ENCODE assay signal across 22 mouse cellular contexts in the genomic region with DNA sequence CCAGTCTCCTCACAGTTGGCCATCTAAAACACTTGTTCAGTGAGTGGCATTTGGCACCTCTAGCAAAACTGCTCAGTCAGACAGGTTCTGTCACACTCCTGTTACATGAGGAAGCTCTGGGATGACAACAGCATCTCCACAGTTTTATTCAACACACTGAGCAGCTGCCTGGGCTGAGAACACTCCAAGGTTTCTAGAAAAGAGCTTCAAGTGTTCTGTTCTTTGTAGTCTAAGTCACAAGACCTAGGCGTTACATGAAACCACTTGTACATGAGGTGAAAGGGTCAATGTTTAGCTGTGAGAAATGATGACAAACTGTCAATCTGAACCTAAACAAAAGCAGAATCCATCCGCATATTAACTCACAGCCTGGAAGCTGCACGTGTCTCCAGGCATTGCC.
DNase-seq lines count a peak whose midpoint lies in the region; ATAC-seq and TF ChIP-seq lines count a peak whose summit lies in the region.
"Had no signal": no experiment of that assay in that cellular context is flagged by ENCODE, and none has a peak within 500 bp of the region (broad histone marks: within the 10 kb centered on the region; RNA-seq: fewer than 3 reads in every experiment).

No protein-coding gene starts in this region.

- no peak overlapping the region for H3K4me3 ChIP-seq in hindbrain, postnatal 0 days (ENCODE audit: low read length)
- no peak overlapping the region for H3K4me3 ChIP-seq in hindbrain, embryonic 16.5 days (ENCODE audit: low read length)
- H3K4me3 ChIP-seq in lung, postnatal 0 days (ENCODE audit: low read depth, low read length) = no peak overlapping the region
- H3K4me3 ChIP-seq: embryonic facial prominence, embryonic 13.5 days; embryonic facial prominence, embryonic 15.5 days; erythroblast, embryonic 14.5 days; forebrain, embryonic 10.5 days; forebrain, embryonic 12.5 days had no signal

- no peaks in the 10 kb centered on the region for H3K9me3 ChIP-seq in hindbrain, postnatal 0 days (ENCODE audit: low read length)
- H3K9me3 ChIP-seq in hindbrain, embryonic 16.5 days (ENCODE audit: control insufficient read depth, low read length) = no peaks in the 10 kb centered on the region
- no peaks in the 10 kb centered on the region for H3K9me3 ChIP-seq in lung, postnatal 0 days (ENCODE audit: low read length)
- H3K9me3 ChIP-seq: embryonic facial prominence, embryonic 13.5 days; embryonic facial prominence, embryonic 15.5 days; forebrain, embryonic 10.5 days; forebrain, embryonic 12.5 days had no signal

- no peak overlapping the region for H3K4me2 ChIP-seq in hindbrain, postnatal 0 days (ENCODE audit: low read depth, low read length)
- H3K4me2 ChIP-seq in hindbrain, embryonic 16.5 days (ENCODE audit: low read length) = no peak overlapping the region
- H3K4me2 ChIP-seq in lung, postnatal 0 days (replicated peaks; ENCODE audit: low read depth, low read length) = no peak overlapping the region
- H3K4me2 ChIP-seq: embryonic facial prominence, embryonic 13.5 days; embryonic facial prominence, embryonic 15.5 days; forebrain, embryonic 12.5 days had no signal

- WGBS in hindbrain, postnatal 0 days = 70% methylated on average over 3 of the region's 3 CpGs
- WGBS in hindbrain, embryonic 16.5 days = 78% methylated on average over 3 of the region's 3 CpGs
- WGBS in lung, postnatal 0 days = 56% methylated on average over 3 of the region's 3 CpGs

- TF ChIP-seq CTCF in hindbrain, postnatal 0 days (IDR thresholded peaks at IDR 0.05; ENCODE audit: low read depth) = no peak
- TF ChIP-seq CTCF in lung, postnatal 0 days (IDR thresholded peaks at IDR 0.05) = no peak

- peak; percentile 8 for DNase-seq in hindbrain, postnatal 0 days (ENCODE audit: low spot score)
- peak; percentile 63 for DNase-seq in lung, postnatal 0 days (ENCODE audit: low spot score)
- DNase-seq in lung, postnatal 4 days = no peak
- peak; percentile 39 for DNase-seq in lung, postnatal 36 days
- DNase-seq in lung, postnatal 10 days = no peak
- DNase-seq: adrenal gland, adult 2 months; adrenal gland, postnatal 10 days; adrenal gland, postnatal 25 days; cerebellum, adult 11 months; cerebellum, adult 18-20 months; cerebellum, adult 8-10 months; cerebellum, adult 9-11 months; cerebellum, postnatal 14 days; cerebellum, postnatal 36 days; embryo, embryonic 11 days had no signal

- no peaks in the 10 kb centered on the region for H3K36me3 ChIP-seq in hindbrain, postnatal 0 days (ENCODE audit: insufficient read depth, low read length)
- no peaks in the 10 kb centered on the region for H3K36me3 ChIP-seq in hindbrain, embryonic 16.5 days (ENCODE audit: control insufficient read depth, insufficient read depth, low read length)
- H3K36me3 ChIP-seq in lung, postnatal 0 days (ENCODE audit: insufficient read depth, low read length) = no peaks in the 10 kb centered on the region
- H3K36me3 ChIP-seq: embryonic facial prominence, embryonic 13.5 days; embryonic facial prominence, embryonic 15.5 days; forebrain, embryonic 10.5 days; forebrain, embryonic 12.5 days had no signal

- TF ChIP-seq EP300 in lung, postnatal 0 days (IDR thresholded peaks at IDR 0.05) = no peak

- no peak for ATAC-seq in hindbrain, postnatal 0 days
- no peak for ATAC-seq in hindbrain, embryonic 16.5 days
- peak; percentile 73 for ATAC-seq in lung, postnatal 0 days
- ATAC-seq: forebrain, embryonic 14.5 days had no signal

- no peak overlapping the region for H3K9ac ChIP-seq in hindbrain, postnatal 0 days (replicated peaks; ENCODE audit: low read length)
- H3K9ac ChIP-seq in hindbrain, embryonic 16.5 days (ENCODE audit: low read depth, low read length) = no peak overlapping the region
- no peak overlapping the region for H3K9ac ChIP-seq in lung, postnatal 0 days (replicated peaks; ENCODE audit: low read depth)
- H3K9ac ChIP-seq: embryonic facial prominence, embryonic 13.5 days; embryonic facial prominence, embryonic 15.5 days; forebrain, embryonic 12.5 days had no signal

- H3K27me3 ChIP-seq in hindbrain, postnatal 0 days (ENCODE audit: insufficient read depth, low read length) = no peaks in the 10 kb centered on the region
- no peaks in the 10 kb centered on the region for H3K27me3 ChIP-seq in hindbrain, embryonic 16.5 days (replicated peaks; ENCODE audit: control insufficient read depth, insufficient read depth, low read length)
- H3K27me3 ChIP-seq in lung, postnatal 0 days (replicated peaks; ENCODE audit: insufficient read depth, low read length) = no peaks in the 10 kb centered on the region
- H3K27me3 ChIP-seq: embryonic facial prominence, embryonic 13.5 days; embryonic facial prominence, embryonic 15.5 days; forebrain, embryonic 12.5 days had no signal

- peaks cover 4% of the 10 kb centered on the region; the same call in 1 of the 2 replicates for H3K4me1 ChIP-seq in hindbrain, postnatal 0 days (ENCODE audit: insufficient read depth, low read length)
- no peaks in the 10 kb centered on the region for H3K4me1 ChIP-seq in hindbrain, embryonic 16.5 days (ENCODE audit: control insufficient read depth, insufficient read depth, low read depth, low read length)
- H3K4me1 ChIP-seq in lung, postnatal 0 days (ENCODE audit: insufficient read depth, low read depth, low read length) = no peaks in the 10 kb centered on the region; the same call in 1 of the 2 replicates
- H3K4me1 ChIP-seq: embryonic facial prominence, embryonic 13.5 days; embryonic facial prominence, embryonic 15.5 days; forebrain, embryonic 10.5 days; forebrain, embryonic 12.5 days had no signal

- no peak overlapping the region for H3K27ac ChIP-seq in hindbrain, postnatal 0 days
- H3K27ac ChIP-seq in hindbrain, embryonic 16.5 days (ENCODE audit: low read depth, low read length) = no peak overlapping the region
- peak overlapping the region; percentile 57; the same call in 1 of the 2 replicates for H3K27ac ChIP-seq in lung, postnatal 0 days (ENCODE audit: low read length)
- H3K27ac ChIP-seq: embryonic facial prominence, embryonic 13.5 days; embryonic facial prominence, embryonic 15.5 days; forebrain, embryonic 10.5 days; forebrain, embryonic 12.5 days had no signal

Comparison
In these comparisons a context has a peak if more than half of its experiments do, and no peak if none do; other contexts are left out.
1. DNase-seq: peak in hindbrain, postnatal 0 days (single experiment), lung, postnatal 0 days (single experiment) and lung, postnatal 36 days (single experiment); none in lung, postnatal 4 days (0 of 2) and lung, postnatal 10 days (single experiment).